Mouse (Mus musculus) liver, postnatal 0 days (tissue): ENCODE results near the gene Tet1.

ENCODE experiments used
- CTCF ChIP-seq: sonication (generic); IDR thresholded peaks from 2 replicates; pipeline ENCODE4 v1.5.1; 2016; ENCODE audit warnings: antibody characterized with exemption, low read depth
- EP300 ChIP-seq: IDR thresholded peaks from 2 replicates; pipeline ENCODE4 v1.6.1; 2016; ENCODE audit warnings: antibody characterized with exemption, low read depth, mild to moderate bottlenecking

GRCm38 (mm10) chr10:62885969-62886798 is 22.6 kb downstream of the Tet1 start:
- no peak for TF ChIP-seq EP300
- no peak for TF ChIP-seq CTCF
